Mouse (Mus musculus) liver, embryonic 13.5 days (tissue): ENCODE measurements around the gene Ccm2. TPM values are rescaled to one million over a fixed set of nuclear protein-coding genes. Genes with fewer than 3 reads are reported as not detected.

Experiments
- ATAC-seq: fragments of 200-750 bp; cut with Nextera tagmentation; 2 replicates; pipeline ENCODE4 v1.8.0; 2017; ENCODE audit warnings: low read depth, mild to moderate bottlenecking, moderate number of reproducible peaks, moderate library complexity
- DNase-seq: peaks from one replicate; pipeline ENCODE4 v3.0.0; 2022
- H3K27ac ChIP-seq: fragments of 300-500 bp; sonication (generic); 2 replicates; pipeline ENCODE4 v1.5.1; 2015; ENCODE audit warnings: moderate library complexity, mild to moderate bottlenecking, inconsistent platforms
- H3K27me3 ChIP-seq: fragments of 300-500 bp; sonication (generic); 2 replicates; pipeline ENCODE4 v1.6.1; 2015; ENCODE audit warnings: mild to moderate bottlenecking, inconsistent platforms
- H3K36me3 ChIP-seq: fragments of 300-500 bp; sonication (generic); 2 replicates; pipeline ENCODE4 v1.6.1; 2015; ENCODE audit warnings: mild to moderate bottlenecking, inconsistent platforms
- H3K4me1 ChIP-seq: fragments of 300-500 bp; sonication (generic); replicated peaks from 2 replicates; pipeline ENCODE4 v1.6.1; 2015; ENCODE audit warnings: inconsistent platforms
- H3K4me2 ChIP-seq: fragments of 300-500 bp; sonication (generic); 2 replicates; pipeline ENCODE4 v1.6.1; 2015; ENCODE audit warnings: inconsistent platforms, mild to moderate bottlenecking, moderate library complexity
- H3K4me3 ChIP-seq: fragments of 300-500 bp; sonication (generic); replicated peaks from 2 replicates; pipeline ENCODE4 v1.5.1; 2015; ENCODE audit warnings: mild to moderate bottlenecking, inconsistent platforms
- H3K9ac ChIP-seq: fragments of 300-500 bp; sonication (generic); 2 replicates; pipeline ENCODE4 v1.6.1; 2015; ENCODE audit warnings: mild to moderate bottlenecking, inconsistent platforms
- H3K9me3 ChIP-seq: fragments of 300-500 bp; sonication (generic); replicated peaks from 2 replicates; pipeline ENCODE4 v1.6.1; 2016; ENCODE audit warnings: inconsistent platforms
- WGBS: fragments of 180-500 bp; shearing (Covaris S2); methylation state at CpG from one replicate; pipeline ENCODE4 v1.1.7; 2015; ENCODE audit not compliant: insufficient replicate concordance; 5-methylcytosine and 5-hydroxymethylcytosine counted together
- polyA plus RNA-seq: library from polyadenylated mRNA; unstranded; fragments of >200 nt; fragmentation: Nextera tagmentation; extraction: Ambion mirVana; gene quantifications from 2 replicates; pipeline ENCODE4 v1.2.1, GENCODE M21; 2015

Gene Ccm2
- polyA plus RNA-seq: 45.8 and 46.1 TPM in 2 replicates

DNA sequence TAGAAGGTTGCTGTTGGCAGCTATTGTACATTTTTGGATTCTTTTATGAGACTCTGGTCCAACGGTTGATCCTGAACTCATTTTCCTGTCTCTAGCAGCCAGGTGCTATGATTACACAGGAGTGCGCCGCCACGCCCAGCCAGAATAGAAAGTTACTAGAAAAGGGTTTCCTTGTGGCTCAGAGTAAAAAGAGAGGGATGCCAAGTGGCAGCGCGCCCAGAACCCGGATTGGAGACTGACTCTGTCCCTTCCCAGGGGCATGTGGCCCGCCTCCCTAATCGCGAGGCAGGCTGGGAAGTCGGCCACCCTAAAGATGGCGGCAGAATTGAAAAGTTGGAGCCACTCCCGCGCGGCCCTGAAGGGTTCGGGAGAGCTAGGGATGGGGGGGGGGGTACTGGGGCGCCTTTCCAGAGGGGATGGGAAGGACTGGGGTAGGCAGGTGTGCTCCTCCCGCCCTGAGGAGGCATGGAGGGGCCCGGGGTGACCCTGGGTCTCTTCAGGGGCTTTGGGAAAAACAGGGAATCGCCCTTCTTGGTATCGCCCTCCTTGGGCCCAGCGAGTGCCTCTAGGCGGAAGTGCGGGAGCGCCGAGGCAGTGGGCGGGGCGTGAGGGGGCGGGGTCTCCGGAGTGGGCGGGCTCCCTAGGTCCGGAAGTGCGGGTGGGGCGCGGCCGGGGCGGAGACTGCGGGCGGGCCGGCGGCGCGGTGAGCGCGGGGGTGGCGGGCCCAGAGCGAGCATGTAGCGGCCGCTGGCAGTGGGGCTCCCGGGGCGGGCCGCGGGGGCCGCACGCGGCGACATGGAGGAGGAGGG, at the start of gene Ccm2:
Gene Ccm2 (plus strand): TSS at position 683 of the 809 bp plus-strand sequence.
- peaks cover 46% of the 10 kb centered on the region for H3K4me1 ChIP-seq
- H3K27me3 ChIP-seq: no peaks in the 10 kb centered on the region
- under 1% methylated on average over 30 of the region's 57 CpGs for WGBS
- peak within 1 kb of the TSS; percentile 97 for H3K27ac ChIP-seq
- peak within 1 kb of the TSS; percentile 94 for H3K9ac ChIP-seq
- DNase-seq (peak; percentile 86), ATAC-seq (peak; percentile 95)
- H3K4me2 ChIP-seq: peak within 1 kb of the TSS; percentile 81
- peak within 1 kb of the TSS; percentile 85 for H3K4me3 ChIP-seq
- no peaks in the 10 kb centered on the region for H3K9me3 ChIP-seq
- peaks cover 6% of the 10 kb centered on the region for H3K36me3 ChIP-seq

DNA sequence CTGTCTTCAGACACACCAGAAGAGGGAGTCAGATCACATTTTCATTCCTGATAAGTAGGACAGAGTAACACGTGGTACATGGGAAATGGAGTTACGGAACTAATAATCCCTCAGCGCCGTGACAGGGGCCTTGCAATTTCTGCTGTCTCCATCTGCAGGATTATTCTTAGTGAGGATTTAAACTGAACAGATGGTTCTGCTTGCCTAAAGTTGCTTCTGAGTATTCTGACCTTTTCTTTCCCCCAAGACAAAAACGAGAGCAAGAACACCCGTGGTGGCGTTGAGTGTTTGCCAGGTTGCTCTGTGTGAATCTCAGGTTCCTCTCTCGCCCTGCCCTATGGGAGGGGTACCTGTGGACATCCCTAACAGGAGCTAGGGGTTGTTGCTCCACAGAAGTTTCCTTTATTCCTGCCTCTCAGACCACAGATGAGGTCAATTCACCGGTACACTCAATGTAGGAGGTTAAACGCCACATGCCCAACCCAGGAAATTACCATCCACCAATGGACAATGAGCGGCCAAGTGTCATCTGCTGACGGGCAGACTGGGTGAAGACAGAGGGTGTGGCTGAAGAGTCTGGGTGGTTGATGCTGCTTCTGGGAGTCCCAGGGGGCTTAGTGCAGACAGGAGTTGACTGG, 49.3 kb upstream of the Ccm2 start:
- no peaks in the 10 kb centered on the region for H3K27me3 ChIP-seq
- H3K36me3 ChIP-seq: no peaks in the 10 kb centered on the region
- no peak overlapping the region for H3K27ac ChIP-seq
- DNase-seq: no peak
- H3K4me3 ChIP-seq: no peak overlapping the region
- H3K9me3 ChIP-seq: no peaks in the 10 kb centered on the region
- H3K4me2 ChIP-seq: no peak overlapping the region
- H3K4me1 ChIP-seq: no peaks in the 10 kb centered on the region
- 66% methylated on average over 12 of the region's 12 CpGs for WGBS
- no peak overlapping the region for H3K9ac ChIP-seq
- ATAC-seq: no peak

- Histone ChIP-seq H3K27ac (no peak overlapping the region), H3K4me2 (no peak overlapping the region), H3K4me1 (peaks cover 6% of the 10 kb centered on the region; the same call in 1 of the 2 replicates), H3K9ac (no peak overlapping the region), H3K36me3 (no peaks in the 10 kb centered on the region), H3K9me3 (no peaks in the 10 kb centered on the region), H3K27me3 (no peaks in the 10 kb centered on the region), H3K4me3 (no peak overlapping the region)
- DNase-seq (no peak), ATAC-seq (no peak)
- 88% methylated on average over 2 of the region's 2 CpGs for WGBS
These were observed 44.2 kb upstream of the Ccm2 start for GRCm38 (mm10) chr11:6502506-6502905.

DNA sequence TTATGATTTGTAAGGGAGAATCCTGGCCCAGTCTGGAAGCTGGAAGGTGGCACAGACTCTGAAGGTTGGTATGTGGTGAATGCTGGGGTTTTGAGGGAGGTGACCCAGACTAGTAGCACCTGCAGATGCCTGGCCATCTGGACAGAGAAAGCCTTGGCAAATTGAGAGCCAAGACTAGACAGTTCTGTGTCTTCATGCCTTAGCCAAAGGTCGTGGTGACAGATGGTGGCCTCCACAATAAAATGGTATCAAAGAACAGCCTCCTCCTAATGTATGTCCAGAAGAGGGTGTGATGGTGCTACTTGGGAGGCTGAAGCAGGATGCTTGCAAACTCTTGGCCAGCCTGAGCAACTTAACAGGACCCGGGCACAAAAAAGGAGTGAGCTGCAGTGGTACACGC, 42.5 kb upstream of the Ccm2 start:
- Histone ChIP-seq H3K9ac (no peak overlapping the region), H3K4me2 (no peak overlapping the region), H3K9me3 (no peaks in the 10 kb centered on the region), H3K4me3 (no peak overlapping the region), H3K27ac (no peak overlapping the region), H3K4me1 (peaks cover 6% of the 10 kb centered on the region; the same call in 1 of the 2 replicates), H3K27me3 (no peaks in the 10 kb centered on the region), H3K36me3 (no peaks in the 10 kb centered on the region)
- ATAC-seq (no peak), DNase-seq (no peak)
- WGBS: 57% methylated on average over 3 of the region's 3 CpGs

DNA sequence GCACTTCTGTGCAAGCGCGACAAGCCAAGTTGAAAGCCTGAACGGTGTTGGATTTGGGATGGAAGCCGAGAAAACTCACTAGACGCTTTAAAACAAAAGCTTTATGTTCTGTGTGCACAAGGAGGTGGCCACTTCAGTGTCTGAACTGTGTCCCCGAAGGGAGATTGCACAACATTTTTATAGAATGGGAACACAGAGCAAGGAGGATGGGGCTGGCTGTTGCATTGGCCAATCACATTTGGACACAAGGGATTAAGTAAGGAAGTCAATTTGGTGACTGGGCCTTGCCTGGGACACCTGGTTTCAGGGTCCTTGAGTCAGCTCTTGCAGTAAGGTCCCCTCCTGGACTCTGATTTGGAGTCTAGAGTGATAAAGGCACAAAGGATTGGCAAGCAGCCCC, 42.0 kb upstream of the Ccm2 start:
- DNase-seq: no peak
- no peak overlapping the region for H3K27ac ChIP-seq

GRCm38 (mm10) chr11:6506516-6506915, 40.2 kb upstream of the Ccm2 start:
- no peak overlapping the region for H3K9ac ChIP-seq
- peaks cover 6% of the 10 kb centered on the region; the same call in 1 of the 2 replicates for H3K4me1 ChIP-seq
- no peak overlapping the region for H3K4me2 ChIP-seq
- 75% methylated on average over 9 of the region's 9 CpGs for WGBS
- H3K4me3 ChIP-seq: no peak overlapping the region
- H3K27me3 ChIP-seq: no peaks in the 10 kb centered on the region
- no peaks in the 10 kb centered on the region for H3K36me3 ChIP-seq
- no peak overlapping the region for H3K27ac ChIP-seq
- no peaks in the 10 kb centered on the region for H3K9me3 ChIP-seq
- DNase-seq (no peak), ATAC-seq (0 out of 2 replicates have a peak, but pooled peaks have one; percentile 18)

More for the DNA sequence above, 42.0 kb upstream of the Ccm2 start:
- Histone ChIP-seq H3K9me3 (no peaks in the 10 kb centered on the region), H3K27me3 (no peaks in the 10 kb centered on the region), H3K36me3 (no peaks in the 10 kb centered on the region), H3K4me2 (no peak overlapping the region), H3K4me1 (peaks cover 6% of the 10 kb centered on the region; the same call in 1 of the 2 replicates), H3K4me3 (no peak overlapping the region), H3K9ac (no peak overlapping the region)
- ATAC-seq: 0 out of 2 replicates have a peak, but pooled peaks have one; percentile 32
- WGBS: 75% methylated on average over 6 of the region's 6 CpGs

DNA sequence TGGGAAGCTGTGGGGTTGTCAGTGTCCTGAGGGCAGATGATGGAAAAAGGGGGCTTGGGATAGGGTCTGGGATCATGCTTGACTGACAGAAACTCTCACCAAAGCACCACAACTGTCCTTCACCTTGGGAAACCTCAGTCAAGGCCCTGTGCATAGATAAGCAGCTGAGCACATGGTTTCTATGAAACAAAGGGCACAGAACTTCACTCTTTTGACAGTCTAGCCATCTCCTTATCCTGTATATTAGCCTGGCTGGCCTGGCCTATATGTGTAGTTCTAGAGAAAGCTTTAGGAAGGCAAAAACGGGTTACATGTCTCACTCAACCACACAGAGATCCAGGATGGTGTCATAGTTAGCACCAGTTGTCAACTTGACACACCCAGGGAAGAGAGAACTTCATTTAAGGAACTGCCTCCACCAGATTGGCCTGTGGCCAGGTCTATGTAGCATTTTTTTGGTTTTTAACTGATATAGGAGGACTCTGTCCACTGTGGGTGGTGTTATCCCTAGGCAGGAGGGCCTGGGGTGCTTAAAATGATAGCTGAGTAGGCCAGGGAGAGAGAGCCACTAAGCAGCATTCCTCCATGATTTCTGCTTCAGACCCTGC, 38.3 kb upstream of the Ccm2 start:
- Histone ChIP-seq H3K36me3 (no peaks in the 10 kb centered on the region), H3K4me3 (no peak overlapping the region), H3K4me1 (peaks cover 6% of the 10 kb centered on the region; the same call in 1 of the 2 replicates), H3K9me3 (no peaks in the 10 kb centered on the region), H3K27ac (no peak overlapping the region), H3K4me2 (no peak overlapping the region), H3K27me3 (no peaks in the 10 kb centered on the region), H3K9ac (no peak overlapping the region)
- DNase-seq (no peak), ATAC-seq (no peak)
- WGBS: 43% methylated on average over 1 of the region's 1 CpGs

DNA sequence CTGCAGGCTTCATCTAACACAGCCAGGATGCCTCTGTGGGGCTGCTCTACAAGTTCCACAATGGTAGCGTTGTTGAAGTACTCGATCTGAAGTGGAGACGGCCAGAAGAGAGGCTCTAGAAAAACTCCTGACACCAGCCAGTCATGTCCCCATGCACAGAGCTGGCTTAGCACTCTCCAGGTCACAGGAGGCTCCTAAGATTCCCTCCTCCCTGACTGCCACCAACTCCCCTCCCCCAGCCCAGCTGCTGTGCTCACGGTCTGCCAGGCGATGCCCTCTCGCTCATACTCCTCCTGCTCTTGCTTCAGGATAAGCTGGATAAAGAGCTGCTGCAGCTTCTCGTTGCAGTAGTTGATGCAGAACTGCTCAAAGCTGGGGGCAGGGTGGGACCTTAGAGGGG, 31.9 kb upstream of the Ccm2 start:
- DNase-seq (no peak), ATAC-seq (no peak)
- H3K9ac ChIP-seq: no peak overlapping the region
- no peak overlapping the region for H3K4me3 ChIP-seq
- peaks cover 10% of the 10 kb centered on the region for H3K4me1 ChIP-seq
- H3K36me3 ChIP-seq: no peaks in the 10 kb centered on the region
- H3K4me2 ChIP-seq: no peak overlapping the region
- H3K27me3 ChIP-seq: no peaks in the 10 kb centered on the region
- 68% methylated on average over 7 of the region's 7 CpGs for WGBS
- no peaks in the 10 kb centered on the region for H3K9me3 ChIP-seq
- no peak overlapping the region for H3K27ac ChIP-seq

DNA sequence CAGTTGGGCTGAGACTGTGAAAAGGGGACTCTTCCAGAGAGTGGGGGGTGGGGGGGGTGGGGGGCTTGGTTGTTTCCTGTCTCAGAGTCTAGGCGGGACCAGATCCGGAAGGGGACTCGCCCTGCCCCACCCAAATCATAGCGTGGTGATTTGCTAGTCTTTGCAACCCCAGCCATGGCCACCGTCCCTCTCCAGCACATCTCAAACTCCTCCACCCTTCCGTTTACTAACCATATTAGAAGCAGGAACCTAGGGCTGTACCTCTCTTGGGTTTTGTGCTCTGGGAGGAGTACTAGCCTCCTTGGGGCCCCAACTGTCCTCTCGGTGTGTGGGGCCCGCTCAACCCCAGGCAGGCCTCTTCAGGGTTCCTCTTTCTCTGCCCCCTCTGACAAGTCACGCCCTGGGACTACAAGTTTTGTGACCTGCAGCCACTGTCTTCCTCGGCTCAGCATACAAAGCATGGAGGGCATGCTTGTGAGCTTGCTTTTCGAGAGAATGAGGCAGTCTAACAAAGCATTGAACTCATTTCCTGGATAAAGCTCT, 27.1 kb upstream of the Ccm2 start:
- Histone ChIP-seq H3K4me2 (peak overlapping the region; percentile 34), H3K4me3 (peak overlapping the region; percentile 31), H3K27ac (peak overlapping the region; percentile 57), H3K4me1 (peaks cover 20% of the 10 kb centered on the region), H3K36me3 (peaks cover 9% of the 10 kb centered on the region), H3K9ac (0 out of 2 replicates have a peak overlapping the region, but pooled peaks have one; percentile 20), H3K27me3 (no peaks in the 10 kb centered on the region), H3K9me3 (no peaks in the 10 kb centered on the region)
- DNase-seq (no peak), ATAC-seq (peak; percentile 22; the same call in 1 of the 2 replicates)
- 15% methylated on average over 11 of the region's 11 CpGs for WGBS

DNA sequence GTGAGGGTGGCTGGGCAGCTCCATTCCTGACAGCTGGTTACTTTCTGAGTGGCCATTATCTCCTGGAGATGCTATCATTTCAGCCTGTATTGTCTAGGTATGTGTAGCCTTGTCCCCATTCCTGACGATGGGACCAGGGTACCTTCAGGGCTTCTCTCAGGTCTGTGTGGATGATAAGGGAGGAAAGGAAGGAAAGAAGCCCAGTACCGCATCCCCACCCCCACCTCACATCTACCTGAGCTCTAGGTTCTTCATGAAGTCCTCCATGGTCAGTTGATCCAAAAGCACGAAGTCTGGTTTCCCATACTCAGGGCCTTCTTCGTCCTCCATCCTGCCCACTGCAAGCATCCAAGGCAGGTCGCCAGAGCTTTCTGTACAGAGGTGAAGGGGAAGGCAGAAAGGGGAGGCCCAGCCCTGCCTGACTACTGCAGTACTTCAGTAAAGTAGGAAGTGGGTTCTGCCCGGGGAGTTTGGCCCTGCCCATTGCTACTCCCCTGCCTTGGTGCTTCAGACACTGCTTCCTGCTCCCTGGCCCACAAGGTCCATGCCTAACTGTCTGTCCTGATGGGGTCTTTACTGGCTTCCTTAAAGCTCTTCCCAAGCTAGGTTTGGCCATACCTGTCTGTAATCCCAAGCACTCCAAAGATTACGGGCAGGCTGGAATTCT, 26.0 kb upstream of the Ccm2 start, which contains the start of gene Myo1g:
Gene Myo1g (minus strand): TSS at position 459 of the 667 bp plus-strand sequence.
- H3K27ac ChIP-seq: peak within 1 kb of the TSS; percentile 57
- peak within 1 kb of the TSS; percentile 31 for H3K4me3 ChIP-seq
- DNase-seq (no peak), ATAC-seq (peak; percentile 30; the same call in 1 of the 2 replicates)
- peaks cover 28% of the 10 kb centered on the region for H3K4me1 ChIP-seq
- 0 out of 2 replicates have a peak within 1 kb of the TSS, but pooled peaks have one; percentile 20 for H3K9ac ChIP-seq
- no peaks in the 10 kb centered on the region for H3K9me3 ChIP-seq
- 24% methylated on average over 7 of the region's 7 CpGs for WGBS
- H3K4me2 ChIP-seq: peak within 1 kb of the TSS; percentile 34
- H3K27me3 ChIP-seq: no peaks in the 10 kb centered on the region
- H3K36me3 ChIP-seq: peaks cover 20% of the 10 kb centered on the region
